Mouse (Mus musculus) heart, postnatal 4 days (tissue): ENCODE data around the gene Chrne. TPM values are rescaled to one million over a fixed set of nuclear protein-coding genes. Genes with fewer than 3 reads are reported as not detected.

Experiments used
- DNase-seq: peaks from one replicate; pipeline ENCODE4 v3.0.0; 2021
- total RNA-seq, 2 experiments: library from RNA; stranded (reverse); gene quantifications; 2 replicates each; pipeline ENCODE4 v1.2.3; 2021

Chrne gene
- total RNA-seq, 2 experiments from 2014 or later, result not detected

DNA sequence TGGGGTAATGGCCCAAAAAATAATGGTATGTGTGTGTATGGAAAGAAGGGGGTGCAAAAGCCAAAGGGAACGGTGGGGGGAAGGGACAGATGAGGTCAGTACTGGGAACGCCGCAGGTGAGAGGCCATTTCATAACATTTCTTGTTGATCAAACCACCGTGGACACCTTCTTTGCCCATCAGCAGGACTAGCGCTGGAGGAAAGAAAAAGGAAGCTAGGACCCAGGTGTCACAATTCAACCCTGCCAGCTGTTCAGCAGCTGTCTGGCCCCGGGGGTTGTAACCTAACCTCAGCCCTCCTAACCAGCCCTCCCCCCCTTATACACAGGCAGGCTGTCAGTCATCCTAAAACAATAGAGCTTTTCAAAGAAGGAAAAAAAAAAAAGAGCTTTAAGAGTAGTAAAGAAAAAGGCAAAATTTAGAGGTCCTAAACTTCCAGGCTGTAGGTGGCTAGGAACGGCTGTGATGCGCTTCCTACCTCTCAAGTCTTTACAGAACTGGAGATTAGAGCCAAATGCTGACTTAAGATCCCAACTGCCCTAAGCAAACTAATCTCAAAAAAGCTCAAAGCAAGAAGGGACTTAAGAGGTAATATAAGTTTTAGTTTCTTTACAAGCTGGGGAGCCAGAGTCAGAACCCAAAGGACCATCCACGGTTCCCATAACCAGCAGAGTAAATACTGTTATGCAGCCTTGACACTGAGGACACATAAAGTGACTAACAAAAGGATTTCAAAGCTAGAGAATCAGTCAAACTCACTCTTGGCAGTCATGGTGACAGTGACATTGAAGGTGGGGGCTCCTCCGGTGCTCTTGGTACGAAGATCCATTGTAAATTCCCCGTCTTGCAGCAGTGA, 33.2 kb upstream of the Chrne start:
- peak; percentile 21 for DNase-seq

DNA sequence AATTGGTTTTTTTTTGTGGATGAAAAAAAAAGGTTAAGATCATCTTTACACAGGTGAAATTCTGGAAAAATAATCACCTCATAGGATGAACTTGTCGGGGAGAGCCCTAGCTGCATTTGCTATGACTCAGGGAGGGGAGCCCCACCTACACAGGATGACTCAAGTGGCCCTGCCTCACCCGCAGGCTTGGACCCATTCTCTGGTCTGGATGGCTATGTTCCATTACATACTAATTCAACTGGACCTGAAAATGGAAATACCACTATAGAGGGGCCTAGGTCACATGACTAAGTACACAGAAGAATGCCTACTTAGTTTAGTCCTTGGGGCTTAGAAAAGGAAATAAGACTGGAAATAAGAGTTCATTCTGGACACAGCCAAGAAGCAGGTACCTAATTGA, 32.4 kb upstream of the Chrne start:
- peak; percentile 8 for DNase-seq

DNA sequence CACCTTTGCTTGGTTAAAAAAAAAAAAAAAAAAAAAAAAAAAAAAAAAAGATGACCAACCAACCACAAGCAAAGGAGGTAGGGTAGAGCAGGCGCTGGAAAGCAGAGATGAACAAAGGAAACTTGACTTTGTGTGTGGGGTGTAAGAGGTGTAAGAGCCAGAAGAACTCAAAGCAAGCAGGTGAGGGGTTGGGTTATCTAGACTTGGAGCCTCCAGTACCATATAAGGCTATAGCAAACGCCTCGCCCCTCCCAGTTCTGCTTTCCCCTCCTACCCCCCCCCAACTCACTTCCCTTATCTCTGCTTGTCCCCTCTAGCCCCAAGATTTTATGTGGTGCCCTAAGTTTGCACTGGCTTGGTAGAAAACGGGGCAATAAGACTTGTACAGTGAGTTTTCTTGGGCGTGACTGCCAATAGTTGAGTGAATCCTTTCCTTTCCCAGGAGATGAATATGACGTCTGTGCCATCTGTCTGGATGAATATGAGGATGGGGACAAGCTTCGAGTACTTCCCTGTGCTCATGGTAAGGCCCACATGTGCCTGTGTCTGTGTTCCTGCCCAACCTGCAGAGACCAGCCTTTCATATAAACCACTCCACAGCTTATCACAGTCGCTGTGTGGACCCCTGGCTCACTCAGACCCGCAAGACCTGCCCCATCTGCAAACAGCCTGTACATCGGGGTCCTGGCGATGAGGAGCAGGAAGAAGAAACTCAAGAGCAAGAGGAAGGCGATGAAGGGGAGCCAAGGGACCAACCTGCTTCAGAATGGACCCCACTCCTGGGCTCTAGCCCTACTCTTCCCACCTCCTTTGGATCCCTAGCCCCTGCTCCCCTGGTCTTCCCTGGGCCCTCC, 31.5 kb upstream of the Chrne start:
- DNase-seq, result peak; percentile 16

DNA sequence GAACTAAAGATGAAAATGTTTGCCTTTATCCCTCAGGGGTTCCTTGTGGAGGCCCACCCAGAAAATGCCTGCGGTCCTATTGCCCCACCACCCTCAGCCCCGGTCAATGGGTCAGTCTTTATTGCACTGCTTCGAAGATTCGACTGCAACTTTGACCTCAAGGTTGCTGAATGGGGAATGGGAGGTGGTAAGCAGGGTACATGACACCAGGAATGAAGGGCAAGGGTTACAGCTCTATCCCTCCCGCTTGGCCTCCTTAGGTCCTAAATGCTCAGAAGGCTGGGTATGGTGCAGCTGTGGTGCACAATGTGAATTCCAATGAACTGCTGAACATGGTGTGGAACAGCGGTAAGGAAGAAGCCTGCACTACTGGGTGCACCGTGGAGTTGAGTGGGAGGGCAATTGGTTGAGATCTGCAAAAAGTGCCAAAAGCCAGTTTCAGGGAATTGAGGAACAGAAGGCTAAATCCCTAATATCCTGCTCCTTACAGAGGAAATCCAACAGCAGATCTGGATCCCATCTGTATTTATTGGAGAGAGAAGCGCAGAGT, 30.2 kb upstream of the Chrne start:
- DNase-seq, result peak; percentile 6

DNA sequence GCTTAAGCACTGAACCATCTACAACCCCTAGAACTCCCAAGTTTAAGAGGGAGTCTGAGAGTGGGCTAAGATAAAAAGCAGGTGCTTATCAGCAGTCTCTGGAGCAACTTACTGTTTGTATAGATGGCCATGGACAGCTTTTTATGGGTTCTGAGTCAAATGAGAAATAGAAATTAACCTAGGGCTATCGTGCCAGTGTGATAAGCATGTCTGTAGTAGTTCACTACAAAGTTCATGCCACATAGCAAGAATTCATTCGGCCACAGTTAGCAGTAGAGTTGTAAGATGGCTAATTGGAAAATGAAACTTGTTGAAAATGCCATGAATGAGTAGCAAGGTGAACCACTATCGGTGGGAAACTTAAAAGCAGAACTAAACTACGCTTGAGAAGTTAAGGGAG, 29.5 kb upstream of the Chrne start:
- DNase-seq, result no peak

DNA sequence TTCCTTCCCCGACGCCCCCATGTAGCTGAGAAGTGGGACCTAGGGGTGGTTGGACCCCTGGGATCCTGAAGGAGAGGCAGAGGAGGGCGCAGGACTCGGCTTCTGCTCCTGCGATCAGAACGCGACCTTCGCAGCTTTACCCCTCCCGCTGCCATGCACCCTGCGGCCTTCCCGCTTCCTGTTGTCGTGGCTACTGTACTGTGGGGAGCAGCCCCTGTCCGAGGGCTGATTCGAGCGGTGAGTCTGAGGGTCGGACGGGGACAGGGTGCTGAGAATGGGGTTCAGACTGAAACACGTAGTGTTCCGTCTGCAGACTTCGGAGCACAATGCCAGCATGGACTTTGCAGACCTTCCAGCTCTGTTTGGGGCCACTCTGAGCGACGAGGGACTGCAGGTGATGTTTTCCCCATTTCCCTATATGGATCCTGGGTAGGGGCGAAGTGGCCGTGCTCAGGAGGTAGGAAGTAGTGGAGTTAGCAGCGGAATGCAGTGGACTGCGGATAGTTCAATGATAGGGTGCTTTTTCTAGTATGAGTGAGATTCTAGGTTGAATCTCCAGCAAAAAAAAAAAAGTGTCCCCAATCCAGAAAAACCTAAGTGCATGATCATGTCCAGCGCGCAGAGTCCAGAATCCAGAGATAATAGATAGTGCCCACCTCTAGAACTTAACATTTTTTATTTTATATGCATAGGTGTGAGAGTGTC, 28.9 kb upstream of the Chrne start:
- peak; percentile 50 for DNase-seq

DNA sequence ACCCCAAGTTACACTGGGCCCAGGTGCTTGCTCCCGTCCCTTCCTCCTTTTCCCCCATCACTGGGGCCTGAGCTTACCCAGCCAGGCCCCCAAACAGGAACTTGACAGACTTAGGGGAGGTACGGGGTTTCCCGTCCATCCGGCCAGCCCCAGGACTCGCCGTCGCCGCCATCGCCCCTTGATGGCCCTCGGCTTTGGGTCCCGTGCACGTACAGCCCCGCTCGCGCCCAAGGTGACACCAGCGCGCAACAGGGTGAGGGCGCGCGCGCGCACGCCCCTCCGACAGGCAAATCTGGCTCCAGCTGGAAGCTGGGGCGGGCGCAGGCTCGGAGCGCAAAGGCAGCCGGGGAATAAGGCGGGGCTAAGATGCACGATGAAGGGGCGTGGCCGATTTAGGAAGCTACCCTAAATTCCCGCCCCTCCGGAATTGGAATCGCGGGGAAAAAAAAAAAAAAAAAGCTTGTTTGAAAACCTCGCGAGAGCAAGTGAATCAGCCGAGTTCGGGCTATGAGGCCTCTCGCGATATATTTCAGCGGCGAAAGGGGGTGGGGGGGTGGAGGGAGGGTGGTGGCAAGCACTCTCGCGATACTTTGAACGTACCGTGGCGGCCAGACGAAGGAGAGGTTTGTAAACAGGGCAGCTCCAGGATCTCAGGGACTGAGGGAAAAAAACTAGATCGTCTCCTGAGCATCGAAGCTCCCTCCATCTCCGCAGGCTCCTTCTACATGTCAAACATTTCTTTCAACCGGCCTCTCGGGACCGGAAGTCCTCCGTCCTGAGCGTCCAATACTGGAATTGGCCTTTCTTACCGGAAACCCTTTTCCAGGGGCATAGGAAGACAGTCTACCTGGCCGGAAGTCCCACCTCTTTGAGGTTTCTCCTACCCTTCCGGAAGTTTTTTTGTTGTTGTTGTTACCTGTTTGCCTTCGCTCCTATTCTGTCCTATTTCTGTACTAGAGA, 28.0 kb upstream of the Chrne start, which contains the start of the genes Rnf167 and Slc25a11:
Rnf167 (plus strand) TSS at position 545 of the 960 bp plus-strand sequence.
Slc25a11 (minus strand) TSS at position 789 of the 960 bp plus-strand sequence.
- DNase-seq, result peak; percentile 98

DNA sequence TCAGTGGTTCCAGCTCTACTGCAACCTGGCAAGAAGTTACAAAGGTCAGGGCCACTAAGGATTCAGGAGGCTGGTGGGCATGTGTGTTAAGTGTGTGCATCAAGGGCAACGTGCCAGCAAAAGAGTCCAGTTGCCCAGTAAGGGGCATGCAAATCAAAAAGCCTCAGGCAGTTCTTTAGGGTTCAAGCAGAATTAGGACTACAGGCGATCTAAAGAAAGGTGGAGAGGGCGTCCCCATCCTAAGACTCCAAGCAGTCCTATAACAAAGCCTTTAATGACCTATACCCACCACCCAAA, 27.2 kb upstream of the Chrne start:
- peak; percentile 39 for DNase-seq

DNA sequence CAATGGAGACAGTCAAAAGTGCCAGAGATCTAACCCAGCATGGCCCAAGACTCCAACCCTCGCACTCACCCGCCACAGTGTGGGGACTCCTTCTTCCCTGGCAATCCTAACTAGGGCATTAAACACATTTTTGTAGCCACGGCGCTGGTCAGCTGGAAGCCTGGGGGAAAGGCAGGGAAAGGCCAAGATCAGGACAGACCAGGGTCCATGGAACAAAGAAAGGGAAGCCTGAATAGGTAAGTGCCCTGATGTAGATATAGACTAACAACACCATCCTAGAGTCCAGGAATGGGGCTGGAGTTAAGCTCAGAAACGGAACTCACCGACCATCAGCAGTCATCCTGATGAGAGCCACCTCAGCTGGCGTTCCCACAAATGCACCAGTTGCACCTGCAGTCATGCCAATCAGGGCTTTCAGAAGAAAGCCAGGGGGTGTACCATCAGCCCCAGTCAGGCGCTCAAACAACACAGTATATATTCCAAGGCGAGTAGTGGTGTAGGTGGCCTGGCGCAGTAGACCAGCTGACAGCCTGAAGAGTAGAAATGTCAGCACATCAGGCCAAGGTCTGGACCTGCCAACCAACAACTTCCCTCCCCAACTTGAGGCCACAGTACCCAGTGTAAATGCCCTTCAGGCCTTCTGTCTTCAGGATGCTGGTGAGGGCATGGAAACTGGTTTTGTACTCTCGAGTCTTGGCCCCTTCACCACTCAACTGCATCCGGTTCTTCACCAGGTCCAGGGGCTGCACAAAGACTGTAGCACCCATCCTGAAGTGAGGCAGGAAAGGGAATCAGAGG, 26.6 kb upstream of the Chrne start:
- peak; percentile 25 for DNase-seq

DNA sequence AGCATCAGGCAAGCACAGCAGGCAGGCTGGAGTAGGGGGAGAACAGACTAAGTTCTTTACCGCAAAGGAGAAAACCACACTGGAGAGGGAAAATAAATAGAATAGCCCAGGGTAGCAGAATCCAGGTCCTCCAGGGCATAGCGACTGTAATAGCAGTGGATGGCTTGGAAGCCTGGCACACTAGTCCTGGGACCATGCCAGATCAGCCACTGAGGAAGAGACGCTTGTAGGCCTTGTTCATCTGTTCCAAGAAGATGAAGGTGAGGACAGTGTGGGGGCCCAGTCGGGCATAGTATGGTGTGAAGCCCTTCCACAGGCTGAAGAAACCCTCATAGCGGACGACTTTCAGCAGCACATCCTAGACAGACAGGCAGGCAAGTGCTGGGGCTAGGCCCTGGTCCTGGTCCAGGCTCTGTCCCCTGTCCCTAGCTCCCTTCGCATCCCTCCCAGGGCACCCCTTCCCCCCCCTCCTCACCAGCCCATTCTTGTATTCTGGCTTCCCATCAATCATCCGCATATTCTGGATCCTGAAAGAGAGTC, 25.6 kb upstream of the Chrne start:
- DNase-seq, result peak; percentile 6

DNA sequence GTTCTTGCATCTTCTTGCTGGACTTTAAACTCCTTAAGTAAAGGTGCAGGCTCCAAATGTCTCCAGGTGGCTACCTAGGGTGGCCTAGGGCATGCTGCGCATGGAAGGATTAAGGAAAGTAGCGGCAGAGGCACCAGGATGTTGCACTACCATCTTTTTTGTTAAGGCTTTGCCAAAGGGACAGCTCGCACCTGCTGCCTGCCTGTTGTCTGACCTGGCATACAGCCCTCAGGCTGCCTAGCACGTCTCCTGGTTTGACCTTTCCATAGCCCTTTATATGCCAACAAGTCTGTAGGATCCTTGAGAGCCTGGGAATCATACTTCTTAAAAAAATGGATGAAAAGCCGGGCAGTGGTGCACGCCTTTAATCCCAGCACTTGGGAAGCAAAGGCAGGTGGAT, 24.0 kb upstream of the Chrne start:
- DNase-seq, result peak; percentile 5

DNA sequence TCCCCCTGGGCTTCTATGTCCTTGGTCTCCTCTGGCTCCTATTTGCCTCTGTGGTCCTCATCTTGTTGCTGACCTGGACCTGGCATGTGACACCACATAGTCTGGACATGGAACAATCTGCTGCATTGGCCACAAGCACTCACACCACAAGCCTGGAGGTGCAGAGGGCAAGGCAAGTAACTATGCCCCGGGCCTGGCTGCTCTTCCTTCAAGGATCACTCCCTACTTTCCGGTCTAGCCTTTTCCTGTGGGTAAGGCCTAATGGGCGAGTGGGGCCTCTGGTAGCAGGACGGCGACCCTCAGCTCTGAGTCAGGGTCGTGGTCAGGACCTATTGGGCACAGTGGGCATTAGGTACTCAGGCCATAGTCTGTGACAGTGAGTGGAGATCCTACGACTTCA, 22.2 kb upstream of the Chrne start:
- peak; percentile 4 for DNase-seq

DNA sequence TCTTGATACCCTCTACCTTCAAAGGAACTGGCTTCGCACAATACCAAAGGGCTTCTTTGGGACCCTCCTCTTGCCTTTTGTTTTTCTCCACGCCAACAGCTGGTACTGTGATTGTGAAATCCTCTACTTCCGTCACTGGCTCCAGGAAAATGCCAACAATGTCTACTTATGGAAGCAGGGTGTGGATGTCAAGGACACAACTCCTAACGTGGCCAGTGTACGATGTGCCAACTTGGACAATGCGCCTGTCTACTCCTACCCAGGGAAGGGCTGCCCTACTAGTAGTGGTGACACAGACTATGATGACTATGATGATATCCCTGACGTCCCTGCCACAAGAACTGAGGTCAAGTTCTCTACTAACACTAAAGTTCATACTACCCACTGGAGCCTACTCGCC, 21.0 kb upstream of the Chrne start:
- DNase-seq, result no peak

DNA sequence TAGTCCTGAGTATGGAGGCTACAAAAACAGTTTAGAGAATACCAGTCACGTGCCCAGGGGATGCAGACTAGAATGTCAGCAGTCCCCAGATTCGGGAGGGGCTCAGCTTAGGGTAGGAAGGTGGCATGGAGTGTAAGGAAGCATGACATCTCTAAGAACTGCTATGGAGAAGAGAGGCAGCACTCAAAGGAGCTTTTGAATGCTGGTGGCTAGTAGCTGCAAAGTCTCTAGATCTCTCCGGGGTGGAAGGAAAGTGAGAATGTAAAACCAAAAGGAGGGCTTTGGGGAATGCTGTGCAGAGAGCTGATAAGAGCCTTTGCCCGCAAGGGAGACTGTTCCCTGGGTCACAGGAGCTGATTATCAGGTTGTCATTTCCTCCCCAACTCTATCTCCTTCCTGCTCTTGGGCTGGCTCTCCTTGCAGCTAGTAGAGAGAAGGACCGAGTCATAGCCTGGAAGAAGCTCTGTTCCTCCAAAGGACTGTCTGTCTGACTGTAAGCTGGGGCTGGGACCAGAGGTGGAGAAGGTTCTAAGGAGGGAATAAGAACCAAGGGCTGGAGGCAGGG, 19.8 kb upstream of the Chrne start, which contains the start of gene Gp1ba:
Gp1ba (plus strand) TSS at position 409 of the 565 bp plus-strand sequence.
- peak; percentile 3 for DNase-seq

DNA sequence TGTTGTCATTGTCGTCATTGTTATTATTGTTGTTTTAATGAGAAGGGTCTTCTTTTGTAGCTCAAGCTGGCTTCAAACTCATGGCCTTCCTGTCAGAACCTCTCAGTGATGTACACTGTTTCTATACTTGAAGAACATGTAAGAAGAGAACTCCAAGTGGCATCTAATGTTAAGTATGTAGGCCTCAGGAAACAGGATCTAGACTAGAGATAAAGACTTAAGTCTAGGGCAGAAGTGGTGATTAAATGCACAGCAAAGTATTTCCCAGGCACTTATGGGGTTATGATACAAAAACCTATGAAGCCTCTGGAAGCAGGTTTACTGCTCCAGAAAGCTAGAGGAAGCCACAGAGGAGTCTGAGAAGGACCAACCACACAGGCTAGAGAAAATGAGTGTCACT, 19.3 kb upstream of the Chrne start:
- no peak for DNase-seq

DNA sequence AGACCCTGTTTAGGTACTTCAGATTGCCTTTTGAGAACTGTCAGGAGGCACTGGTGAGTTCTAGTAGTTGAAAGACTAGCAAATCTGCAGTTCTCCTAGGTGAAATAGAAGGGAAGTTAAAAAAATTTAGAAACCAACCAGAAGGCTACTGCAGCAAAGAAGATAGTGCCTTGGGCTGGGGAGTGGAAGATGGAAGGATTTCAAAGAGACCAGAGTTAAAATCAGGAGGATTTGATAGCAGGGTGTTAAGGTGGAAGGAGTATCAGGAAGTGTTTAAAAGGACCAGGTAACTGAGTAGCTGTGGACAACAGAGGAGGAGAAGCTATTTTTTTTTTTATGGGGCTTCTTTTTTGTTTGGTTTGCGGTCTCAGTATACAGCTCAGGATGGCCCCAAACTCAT, 18.7 kb upstream of the Chrne start:
- DNase-seq, result no peak

DNA sequence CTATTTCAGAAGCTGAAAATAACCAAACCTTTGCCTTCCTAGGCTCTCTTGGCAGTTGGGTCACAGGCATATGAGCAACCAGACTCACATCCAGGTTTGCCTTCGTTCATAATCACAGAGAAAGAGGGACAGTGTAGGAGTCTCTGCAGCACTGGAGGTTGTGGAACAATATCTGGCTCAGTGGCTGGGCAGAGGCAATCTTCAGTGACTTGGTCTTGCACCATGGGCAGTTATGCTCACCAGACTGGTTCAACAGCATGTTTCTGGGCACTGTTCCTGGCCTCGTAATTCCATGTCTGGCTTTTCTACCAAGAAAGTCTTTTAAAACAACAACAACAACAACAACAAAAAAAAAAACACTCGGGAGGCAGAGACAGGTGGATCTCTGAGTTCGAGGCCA, 16.6 kb upstream of the Chrne start:
- no peak for DNase-seq

DNA sequence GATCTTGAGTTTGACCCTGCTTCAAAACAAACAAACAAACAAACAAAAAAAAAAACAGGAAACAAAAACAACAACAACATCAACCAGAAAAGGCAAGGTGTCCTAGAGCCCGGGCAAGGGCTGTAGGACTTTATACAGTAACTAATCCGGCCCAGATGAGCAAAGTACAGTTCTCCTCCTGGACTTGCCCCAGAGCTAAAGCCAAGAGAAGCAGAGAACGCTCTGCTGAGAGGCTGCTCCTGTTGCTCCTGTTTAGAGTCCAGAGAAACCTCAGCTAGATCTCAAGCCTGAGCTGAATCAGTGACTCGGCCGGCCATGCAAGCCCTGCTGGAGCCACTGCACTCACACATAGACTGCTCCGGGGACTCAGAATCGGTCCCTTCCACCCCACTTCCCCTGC, 11.1 kb upstream of the Chrne start:
- DNase-seq, result no peak

DNA sequence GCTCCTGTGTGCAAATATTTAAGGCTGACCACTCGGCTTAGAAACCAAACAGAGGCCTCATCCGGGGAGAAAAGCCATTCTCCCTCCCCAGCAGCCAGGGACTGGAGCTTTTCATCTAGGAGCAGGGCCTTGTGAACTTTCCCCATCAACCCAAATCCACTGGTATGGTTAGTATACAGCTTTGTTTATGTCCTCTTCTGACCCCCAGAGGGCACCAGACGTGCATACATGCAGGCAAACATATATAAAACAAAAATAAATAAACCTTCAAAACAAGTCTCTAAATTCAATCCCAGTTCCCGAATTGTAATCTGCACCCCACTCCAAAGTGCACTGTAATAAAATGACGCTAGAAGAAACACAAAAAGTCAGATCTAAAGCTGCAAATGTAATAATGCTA, 10.5 kb upstream of the Chrne start:
- no peak for DNase-seq

DNA sequence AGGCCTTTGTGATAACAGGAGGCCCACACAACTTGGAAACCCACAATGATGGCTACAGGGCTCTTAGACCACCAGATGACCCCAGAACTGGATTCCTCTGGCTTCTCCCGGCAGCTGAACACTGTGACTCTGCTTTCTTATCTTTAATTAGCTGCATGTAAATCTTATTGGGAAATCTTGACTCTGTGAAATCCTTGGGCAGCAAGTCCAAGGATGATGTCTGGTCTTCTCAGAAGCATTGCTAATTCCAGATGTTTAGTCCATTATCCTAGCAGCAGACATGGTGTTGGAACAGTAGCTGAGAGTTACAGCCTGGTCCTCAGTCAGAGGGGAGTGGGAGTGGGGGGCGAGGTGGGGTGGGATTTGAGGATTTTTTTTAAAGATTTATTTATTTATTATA, 9.4 kb upstream of the Chrne start:
- DNase-seq, result no peak
